Mouse (Mus musculus): ENCODE measurements at regions not wholly inside any gene's neighbourhood (a gene's known extent, or its start where the extent isn't known, plus 50 kb on each side); places are given as distances from the start of the nearest gene placed in this dataset.

DNA sequence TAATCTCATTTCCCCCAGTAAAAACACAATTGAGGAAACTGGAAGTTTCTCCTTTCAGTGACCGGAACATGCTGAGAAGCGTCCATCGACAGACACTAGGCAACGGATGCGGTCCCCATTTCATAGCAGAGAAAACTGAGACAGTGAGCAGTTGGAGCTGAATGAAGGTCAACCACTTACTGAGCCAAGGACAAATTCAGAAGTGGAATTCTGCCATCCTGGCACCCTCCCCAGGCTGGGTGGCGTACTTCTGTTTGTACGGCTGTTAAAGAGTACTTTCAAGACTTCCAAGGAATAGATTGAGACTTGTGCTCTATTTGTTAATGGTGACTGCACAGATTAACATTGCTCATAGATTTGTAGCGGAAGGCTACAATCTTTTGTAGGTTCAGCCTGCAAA, 54.2 kb upstream of the Bhlhe40 start:
- peak; percentile 92 for DNase-seq

DNA sequence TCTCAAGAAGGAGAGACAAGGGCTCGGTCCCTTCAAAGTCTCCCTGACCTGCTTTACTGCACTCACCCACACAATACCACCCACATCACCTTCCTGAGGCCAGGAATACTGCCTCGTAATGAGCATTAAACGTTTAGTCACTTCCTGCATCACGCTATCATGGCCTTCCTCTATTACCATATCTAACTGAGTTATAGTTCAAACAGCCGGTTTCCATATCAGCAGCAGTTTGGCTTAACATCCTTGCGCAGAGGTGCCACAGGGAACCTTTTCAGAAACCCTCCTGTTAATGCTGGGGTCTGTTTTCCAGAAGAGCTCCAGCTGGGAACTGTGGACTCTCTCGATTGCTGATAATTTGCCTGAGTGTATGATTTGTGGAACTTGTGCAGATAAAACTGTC, 52.1 kb upstream of the Bhlhe40 start:
- DNase-seq = no peak
